Mouse (Mus musculus) heart, postnatal 0 days (tissue): ENCODE measurements around the gene Drg1. TPM values are rescaled to one million over a fixed set of nuclear protein-coding genes. Genes with fewer than 3 reads are reported as not detected.

ENCODE experiments used
- ATAC-seq: fragments of 200-750 bp; cut with Nextera tagmentation; 2 replicates; pipeline ENCODE4 v1.8.0; 2017; ENCODE audit warnings: low read depth, moderate number of reproducible peaks, moderate library complexity; ENCODE audit not compliant: insufficient read depth
- DNase-seq: peaks from one replicate; pipeline ENCODE4 v3.0.0-alpha.2; 2016; ENCODE audit warnings: low spot score
- H3K27ac ChIP-seq: fragments of 300-500 bp; sonication (generic); 2 replicates; pipeline ENCODE4 v1.5.1; 2014; ENCODE audit warnings: low read depth, mild to moderate bottlenecking
- H3K27me3 ChIP-seq: fragments of 300-500 bp; sonication (generic); 2 replicates; pipeline ENCODE4 v1.6.1; 2014; ENCODE audit warnings: low read length, mixed read lengths; ENCODE audit not compliant: control insufficient read depth, insufficient read depth
- H3K36me3 ChIP-seq: fragments of 300-500 bp; sonication (generic); replicated peaks from 2 replicates; pipeline ENCODE4 v1.6.1; 2014; ENCODE audit warnings: low read length, mixed read lengths; ENCODE audit not compliant: control insufficient read depth, insufficient read depth
- H3K4me1 ChIP-seq: fragments of 300-500 bp; sonication (generic); 2 replicates; pipeline ENCODE4 v1.6.1; 2014; ENCODE audit warnings: antibody characterized with exemption; ENCODE audit not compliant: control insufficient read depth, insufficient read depth
- H3K4me2 ChIP-seq: fragments of 300-500 bp; sonication (generic); 2 replicates; pipeline ENCODE4 v1.6.1; 2014; ENCODE audit warnings: low read depth, mild to moderate bottlenecking, low read length, moderate library complexity
- H3K4me3 ChIP-seq: fragments of 300-500 bp; sonication (generic); 2 replicates; pipeline ENCODE4 v1.5.1; 2014; ENCODE audit warnings: low read depth, low read length
- H3K9ac ChIP-seq: fragments of 300-500 bp; sonication (generic); replicated peaks from 2 replicates; pipeline ENCODE4 v1.6.1; 2014; ENCODE audit warnings: low read depth, low read length, mixed read lengths
- H3K9me3 ChIP-seq: fragments of 300-500 bp; sonication (generic); replicated peaks from 2 replicates; pipeline ENCODE4 v1.6.1; 2016; ENCODE audit warnings: low read length; ENCODE audit not compliant: control insufficient read depth
- CTCF ChIP-seq: IDR thresholded peaks from 2 replicates; pipeline ENCODE4 v1.5.1; 2016; ENCODE audit warnings: antibody characterized with exemption, control low read depth, low read depth
- EP300 ChIP-seq: IDR thresholded peaks from 2 replicates; pipeline ENCODE4 v1.6.1; 2016; ENCODE audit warnings: antibody characterized with exemption, low read depth
- WGBS: fragments of 180-500 bp; shearing (Covaris S2); extraction: QIAGEN DNeasy Blood & Tissue Kit; methylation state at CpG from one replicate; pipeline ENCODE4 v1.1.7; 2014; 5-methylcytosine and 5-hydroxymethylcytosine counted together
- polyA plus RNA-seq: library from polyadenylated mRNA; unstranded; fragments of >200 nt; fragmentation: Nextera tagmentation; extraction: Ambion mirVana; gene quantifications from 2 replicates; pipeline ENCODE4 v1.2.1, GENCODE M21; 2015
- total RNA-seq: library from RNA; depleted of rRNA; stranded (reverse); fragments of >200 nt; gene quantifications from 2 replicates; pipeline ENCODE4 v1.2.3, GENCODE M21; 2014; ENCODE audit warnings: low replicate concordance

Gene Drg1
- total and polyA plus RNA-seq, 2 experiments from 2014 or later: 55.1 to 128 TPM

GRCm38 (mm10) chr11:3298813-3299185 is 32.6 kb upstream of the Drg1 start:
- Histone ChIP-seq H3K27ac (no peak overlapping the region), H3K4me2 (no peak overlapping the region), H3K9ac (no peak overlapping the region), H3K4me1 (peaks cover 20% of the 10 kb centered on the region), H3K27me3 (no peaks in the 10 kb centered on the region), H3K4me3 (no peak overlapping the region), H3K36me3 (peaks cover 95% of the 10 kb centered on the region), H3K9me3 (no peaks in the 10 kb centered on the region)
- TF ChIP-seq CTCF (no peak), EP300 (no peak)
- no peak for ATAC-seq
- 81% methylated on average over 14 of the region's 14 CpGs for WGBS
- no peak for DNase-seq

- Histone ChIP-seq H3K4me2 (no peak overlapping the region), H3K9me3 (no peaks in the 10 kb centered on the region), H3K27ac (no peak overlapping the region; the same call in 1 of the 2 replicates), H3K27me3 (no peaks in the 10 kb centered on the region), H3K36me3 (peaks cover 95% of the 10 kb centered on the region), H3K4me3 (no peak overlapping the region), H3K4me1 (peaks cover 20% of the 10 kb centered on the region), H3K9ac (no peak overlapping the region)
- no peak for TF ChIP-seq CTCF
- TF ChIP-seq EP300: no peak
- WGBS: 71% methylated on average over 10 of the region's 10 CpGs
- ATAC-seq (no peak), DNase-seq (no peak)
Observed at GRCm38 (mm10) chr11:3297871-3298812, 31.9 kb upstream of the Drg1 start.

- Histone ChIP-seq H3K4me2 (no peak overlapping the region), H3K36me3 (peaks cover 78% of the 10 kb centered on the region), H3K9me3 (no peaks in the 10 kb centered on the region), H3K27ac (no peak overlapping the region), H3K4me3 (no peak overlapping the region), H3K27me3 (no peaks in the 10 kb centered on the region), H3K9ac (no peak overlapping the region), H3K4me1 (peaks cover 26% of the 10 kb centered on the region)
- no peak for DNase-seq
- no peak for ATAC-seq
- WGBS: 69% methylated on average over 5 of the region's 5 CpGs
- no peak for TF ChIP-seq EP300
- no peak for TF ChIP-seq CTCF
Observed at GRCm38 (mm10) chr11:3296056-3296455, 29.8 kb upstream of the Drg1 start.

- Histone ChIP-seq H3K9ac (no peak overlapping the region), H3K9me3 (no peaks in the 10 kb centered on the region), H3K4me1 (peaks cover 29% of the 10 kb centered on the region), H3K4me3 (no peak overlapping the region), H3K27me3 (no peaks in the 10 kb centered on the region), H3K27ac (no peak overlapping the region), H3K4me2 (no peak overlapping the region), H3K36me3 (peaks cover 64% of the 10 kb centered on the region)
- DNase-seq: no peak
- WGBS: 98% methylated on average over 2 of the region's 2 CpGs
- TF ChIP-seq EP300: no peak
- TF ChIP-seq CTCF: no peak
- no peak for ATAC-seq
Observed at GRCm38 (mm10) chr11:3294641-3295040, 28.4 kb upstream of the Drg1 start.

- no peak for TF ChIP-seq EP300
- H3K9me3 ChIP-seq: no peaks in the 10 kb centered on the region
- peak overlapping the region; percentile 68; the same call in 1 of the 2 replicates for H3K4me3 ChIP-seq
- peak overlapping the region; percentile 69; the same call in 1 of the 2 replicates for H3K9ac ChIP-seq
- H3K27me3 ChIP-seq: no peaks in the 10 kb centered on the region
- peaks cover 31% of the 10 kb centered on the region for H3K4me1 ChIP-seq
- H3K27ac ChIP-seq: no peak overlapping the region; the same call in 1 of the 2 replicates
- ATAC-seq: no peak
- H3K36me3 ChIP-seq: peaks cover 51% of the 10 kb centered on the region
- no peak for DNase-seq
- 64% methylated on average over 4 of the region's 4 CpGs for WGBS
- H3K4me2 ChIP-seq: peak overlapping the region; percentile 97
Observed at GRCm38 (mm10) chr11:3293361-3293760, 27.1 kb upstream of the Drg1 start.
